Mouse (Mus musculus) MEL-GATA-1-ER (cell line): ENCODE measurements around the gene Kansl2.
"Not testable (repeated sequence)": the region's sequence is repeated elsewhere in the genome, so short reads cannot be mapped to it uniquely, and the experiment has no call there.

Experiments
- DNase-seq: peaks from one replicate; pipeline ENCODE4 v3.0.0-alpha.2; 2012; ENCODE audit warnings: low read depth; ENCODE audit errors: extremely low read depth

The Kansl2 gene

DNA sequence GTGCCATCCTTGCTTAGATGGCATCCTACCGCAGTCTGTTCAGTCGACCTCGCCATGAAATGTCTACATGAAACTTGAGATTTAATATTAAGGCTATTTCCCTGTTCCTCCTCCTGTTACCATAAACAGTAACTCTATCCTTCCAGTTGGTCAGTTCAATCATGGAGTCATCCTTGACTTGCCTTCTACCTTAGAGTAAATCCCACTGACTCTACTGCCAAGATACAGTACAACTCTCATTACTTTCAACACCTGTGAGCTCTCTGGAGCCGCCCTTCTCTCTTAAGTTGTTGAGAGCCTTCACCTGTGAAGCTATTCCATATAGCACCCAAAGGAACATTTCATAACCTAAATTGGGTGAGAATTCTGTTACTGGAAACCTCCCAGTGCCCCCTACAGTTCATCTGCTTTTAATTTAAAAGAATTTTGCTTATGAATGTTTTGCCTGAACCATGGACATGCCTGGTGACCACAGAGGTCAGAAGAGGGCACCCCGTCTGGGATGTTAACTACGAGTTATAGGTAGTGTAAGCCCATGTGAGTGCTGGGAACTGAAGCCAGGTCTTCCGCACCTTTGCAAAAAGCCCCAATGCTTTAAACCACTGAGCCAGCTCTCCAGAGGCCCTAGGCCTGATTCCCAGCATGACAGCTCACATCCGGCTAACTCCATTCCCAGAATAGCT, 2.9 kb upstream of the Kansl2 start:
- no peak for DNase-seq

DNA sequence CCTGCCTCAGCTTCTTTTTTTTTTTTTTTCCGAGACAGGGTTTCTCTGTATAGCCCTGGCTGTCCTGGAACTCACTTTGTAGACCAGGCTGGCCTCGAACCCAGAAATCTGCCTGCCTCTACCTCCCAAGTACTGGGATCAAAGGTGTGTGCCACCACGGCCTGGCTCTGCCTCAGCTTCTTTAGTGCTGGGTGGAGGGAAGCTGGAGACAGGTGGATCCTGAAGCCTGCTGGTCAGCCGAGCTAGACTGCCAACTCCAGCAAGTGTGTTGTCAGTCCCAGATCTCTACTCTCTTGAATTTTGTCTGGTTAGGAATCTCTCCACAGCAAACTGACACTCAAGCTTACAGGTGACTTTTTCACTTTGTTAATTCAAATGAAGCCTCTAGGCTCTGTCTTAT, 1.9 kb upstream of the Kansl2 start:
- no peak for DNase-seq

DNA sequence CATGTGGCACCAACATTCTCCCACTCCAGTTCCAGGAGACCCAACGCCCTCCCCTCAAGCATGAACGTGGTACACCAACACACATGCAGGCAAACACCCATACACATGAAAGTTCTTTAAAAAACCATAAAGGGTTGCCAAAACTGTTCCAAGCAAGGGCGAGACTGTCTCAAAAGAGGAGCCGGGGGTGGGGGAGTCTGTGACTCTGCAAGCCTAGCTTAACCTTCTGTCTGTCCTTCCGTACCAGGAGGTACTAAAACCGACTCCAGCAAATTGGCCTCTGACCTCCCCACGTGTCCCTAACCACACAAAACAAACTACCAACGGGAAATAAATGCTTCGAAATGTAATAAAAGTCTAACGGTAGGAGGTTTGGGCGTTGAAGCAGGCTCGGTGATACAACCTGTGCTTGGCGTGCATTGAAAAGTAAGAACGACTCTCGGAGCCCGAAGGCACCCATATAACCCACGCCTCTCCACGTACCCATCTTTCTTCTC, 981 bp downstream of the Kansl2 start:
- DNase-seq: peak; percentile 29

DNA sequence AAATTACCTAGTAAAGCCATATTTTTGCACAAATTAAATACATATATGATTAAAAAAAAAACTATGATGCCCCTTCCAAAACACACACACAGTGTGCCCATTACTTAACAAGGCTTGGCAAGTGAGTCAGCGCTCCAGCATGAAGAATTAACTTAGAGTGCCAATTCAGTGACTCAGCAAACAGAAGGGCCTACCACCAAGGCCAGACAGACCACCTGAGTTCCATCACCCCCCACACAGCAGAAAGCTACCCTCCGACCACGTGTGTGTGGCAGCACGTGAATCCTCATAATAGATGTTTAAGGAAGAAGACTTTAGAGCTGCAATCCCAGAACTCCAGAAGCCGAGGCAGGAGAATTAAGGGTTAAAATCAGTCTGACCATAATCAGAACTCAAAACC, 1.8 kb downstream of the Kansl2 start:
- DNase-seq: peak; percentile 59

DNA sequence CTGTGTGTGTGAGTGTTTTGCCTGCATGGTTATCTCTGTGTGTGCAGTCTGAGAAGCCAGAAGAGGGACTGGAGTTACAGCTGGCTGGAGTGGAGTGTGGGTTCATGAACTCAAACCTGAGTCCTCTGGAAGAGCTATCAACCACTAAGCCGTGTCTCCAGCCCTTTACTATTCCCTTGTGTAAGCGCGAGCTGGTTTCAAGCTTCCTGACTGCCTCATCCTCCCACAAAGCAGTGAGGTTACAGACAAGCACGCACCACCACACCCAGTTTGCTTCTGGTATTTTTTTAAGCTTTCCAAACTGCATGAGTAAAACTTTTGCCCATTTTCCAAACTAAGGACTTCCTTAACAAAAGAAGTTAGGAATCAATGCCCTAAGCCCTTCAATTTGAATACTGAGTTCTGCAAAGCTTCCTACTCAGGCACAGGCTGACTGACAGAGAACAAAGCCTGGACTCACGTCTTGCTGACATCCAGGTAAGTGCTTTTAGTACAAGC, 5.9 kb downstream of the Kansl2 start:
- no peak for DNase-seq

DNA sequence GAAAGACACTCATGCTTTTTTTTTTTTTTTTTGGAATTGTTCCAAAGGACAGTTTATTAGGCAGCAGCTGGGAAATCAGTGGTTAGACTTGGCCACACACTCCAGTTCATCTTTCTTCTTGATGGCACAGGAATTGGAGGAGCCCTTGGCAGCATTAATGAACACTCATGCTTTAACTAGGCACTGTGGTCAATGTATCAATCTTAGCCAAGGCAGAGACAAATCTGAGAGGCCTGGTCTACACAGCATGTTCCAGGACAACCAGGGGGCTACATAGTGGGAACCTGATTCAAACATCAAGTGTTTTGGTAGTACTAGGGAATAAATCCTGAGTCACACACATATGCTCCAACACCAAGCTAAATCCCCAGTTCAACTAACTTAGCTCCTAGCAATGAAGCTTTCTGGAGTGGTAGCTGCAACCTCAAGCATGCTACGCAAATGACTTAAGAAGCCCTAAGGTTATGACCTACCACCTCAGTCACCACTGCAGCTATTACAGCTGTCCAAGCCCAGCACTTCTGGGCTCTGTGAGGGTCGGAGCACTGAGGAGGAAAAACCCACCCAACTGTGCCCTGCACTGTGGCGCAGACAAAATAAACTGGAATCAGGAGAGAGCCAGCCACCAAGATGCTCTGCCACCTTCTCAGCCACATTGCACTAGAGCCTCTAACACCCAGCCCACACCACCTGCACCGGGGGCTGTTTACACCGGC, 6.8 kb downstream of the Kansl2 start:
- no peak for DNase-seq

DNA sequence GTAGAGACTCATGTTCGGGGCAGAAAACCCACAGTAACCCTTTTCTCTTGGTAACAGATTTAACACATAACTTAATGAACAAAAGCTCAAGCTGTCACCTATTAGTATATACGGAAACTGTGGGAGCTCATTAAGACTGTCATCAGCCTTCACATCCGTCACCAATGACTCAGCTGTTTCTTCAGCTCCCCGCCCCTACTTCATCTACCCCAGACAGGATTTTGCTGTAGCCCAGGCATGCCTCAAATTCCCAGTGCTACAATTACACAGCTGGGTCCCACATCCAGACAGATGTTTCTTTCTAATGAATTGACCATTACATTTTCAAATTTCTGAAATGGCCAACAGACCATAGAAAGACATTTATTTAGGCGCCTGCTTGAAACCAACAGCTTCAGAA, 8.0 kb downstream of the Kansl2 start:
- DNase-seq: no peak

DNA sequence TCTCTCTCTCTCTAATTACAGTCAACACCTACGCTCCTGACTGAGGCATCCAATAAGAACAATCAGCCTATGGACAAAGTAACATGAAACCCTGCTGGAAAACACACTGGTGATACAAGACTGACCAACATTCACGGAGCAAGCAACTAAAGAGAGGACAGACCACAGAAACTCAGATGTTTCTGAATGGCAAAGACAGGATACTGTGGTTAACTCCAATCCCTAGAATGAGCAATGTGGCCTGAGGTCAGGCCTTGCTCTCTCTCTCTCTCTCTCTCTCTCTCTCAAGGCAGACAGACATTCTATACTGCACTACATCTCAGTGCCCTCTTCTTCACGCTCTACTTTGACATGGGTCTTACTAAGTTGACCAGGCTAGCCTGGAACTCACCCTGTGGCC, 12.8 kb downstream of the Kansl2 start:
- DNase-seq: no peak

DNA sequence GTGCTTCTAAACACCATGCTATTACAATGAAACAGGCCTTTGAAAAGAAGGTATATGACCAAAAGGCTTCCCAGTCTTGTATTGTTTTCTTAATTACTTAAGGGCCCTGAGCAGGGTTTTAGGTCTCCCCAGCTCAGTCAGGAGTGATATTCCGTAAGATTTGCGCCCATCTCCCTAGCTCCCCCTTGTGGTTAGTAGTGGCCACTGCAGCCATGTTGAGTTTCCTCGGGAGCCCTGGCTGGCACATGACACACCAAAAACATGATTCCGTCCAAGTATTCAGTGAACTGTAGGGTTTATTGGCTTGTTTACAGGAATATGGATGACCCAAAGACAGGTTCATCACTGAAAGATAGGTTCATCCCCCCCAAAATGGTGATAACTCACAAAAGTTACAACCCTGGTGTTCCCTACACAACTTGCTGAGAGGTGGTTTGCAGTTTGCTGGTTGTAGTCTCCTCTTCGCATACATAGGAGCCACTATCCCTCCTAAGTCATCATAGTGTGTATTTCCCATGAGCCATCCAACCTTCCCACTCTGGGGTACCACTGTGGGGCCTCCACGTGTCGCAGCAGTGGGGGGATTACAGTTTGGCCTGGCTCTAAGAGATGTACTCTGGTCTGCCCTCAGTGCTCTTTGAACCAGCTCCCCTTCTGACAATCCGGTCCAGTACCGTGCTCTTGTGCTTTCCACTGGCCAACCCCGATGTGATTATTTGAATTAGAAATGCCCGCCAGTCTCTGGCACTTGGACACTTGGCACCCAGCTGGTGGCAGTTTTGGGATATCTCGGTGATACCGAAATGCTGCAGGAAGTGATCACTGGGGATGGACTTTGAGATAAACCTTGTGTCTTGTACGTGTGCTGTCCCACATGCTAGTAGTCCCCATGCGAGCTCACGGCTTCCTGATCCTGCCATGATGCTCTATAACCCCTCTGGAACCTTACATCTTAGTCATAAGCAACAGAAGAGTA, 16.4 kb downstream of the Kansl2 start:
- no peak for DNase-seq

DNA sequence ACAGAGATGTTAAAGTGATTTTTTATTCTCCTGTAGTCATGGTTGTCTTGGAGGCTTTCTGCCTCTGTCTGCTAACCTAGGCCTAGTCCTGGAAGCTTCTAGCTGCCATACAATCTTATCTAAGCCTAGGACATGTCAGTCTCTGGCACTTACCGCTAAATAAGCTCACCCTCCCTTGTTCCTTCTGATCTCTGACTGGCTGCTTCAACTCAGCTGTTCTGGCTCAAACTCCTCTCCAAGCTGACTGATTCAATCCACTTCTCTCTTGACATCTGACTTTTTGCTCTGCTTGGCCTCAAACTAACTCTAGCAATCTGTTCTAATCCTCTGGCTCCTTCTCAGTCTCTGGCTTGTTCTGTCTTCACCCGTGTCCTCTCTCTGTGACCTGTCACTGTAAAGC, 19.2 kb downstream of the Kansl2 start:
- not testable (repeated sequence) for DNase-seq

DNA sequence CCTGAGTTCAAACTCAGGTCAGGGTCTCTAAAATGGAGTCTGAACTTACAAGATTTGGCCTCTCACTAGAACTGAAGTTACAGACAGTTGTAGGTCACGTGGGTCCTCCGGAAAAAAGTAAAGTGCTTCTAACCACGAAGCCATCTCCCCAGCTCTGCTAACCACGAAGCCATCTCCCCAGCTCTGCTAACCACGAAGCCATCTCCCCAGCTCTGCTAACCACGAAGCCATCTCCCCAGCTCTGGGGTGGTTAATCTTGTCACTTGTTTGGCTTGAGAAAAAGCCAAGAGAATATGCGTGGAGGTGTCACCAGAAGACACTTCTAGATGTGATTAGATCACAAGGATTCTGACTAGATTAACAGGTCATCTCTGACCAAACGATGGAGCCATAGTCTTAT, 19.9 kb downstream of the Kansl2 start:
- no peak for DNase-seq

DNA sequence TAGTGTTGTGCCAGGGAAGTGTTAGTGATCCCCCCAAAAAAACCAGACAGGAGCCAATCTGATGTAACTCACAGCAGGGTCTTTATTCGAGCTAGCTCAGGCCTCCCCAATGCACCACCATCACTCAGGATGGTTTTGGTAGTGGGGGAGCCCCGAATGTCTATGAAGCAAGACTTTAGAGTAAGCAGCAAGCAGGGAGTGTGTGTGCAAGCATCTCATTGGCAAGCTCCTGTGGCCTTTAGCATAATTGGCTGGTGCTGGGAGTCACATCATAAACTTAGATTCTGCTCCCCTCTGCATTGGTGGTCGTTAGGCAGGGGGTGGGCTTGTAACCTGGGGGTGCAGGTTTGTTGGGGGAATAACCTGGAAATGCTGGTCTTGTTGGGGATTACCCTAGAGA, 20.4 kb downstream of the Kansl2 start:
- DNase-seq: not testable (repeated sequence)

DNA sequence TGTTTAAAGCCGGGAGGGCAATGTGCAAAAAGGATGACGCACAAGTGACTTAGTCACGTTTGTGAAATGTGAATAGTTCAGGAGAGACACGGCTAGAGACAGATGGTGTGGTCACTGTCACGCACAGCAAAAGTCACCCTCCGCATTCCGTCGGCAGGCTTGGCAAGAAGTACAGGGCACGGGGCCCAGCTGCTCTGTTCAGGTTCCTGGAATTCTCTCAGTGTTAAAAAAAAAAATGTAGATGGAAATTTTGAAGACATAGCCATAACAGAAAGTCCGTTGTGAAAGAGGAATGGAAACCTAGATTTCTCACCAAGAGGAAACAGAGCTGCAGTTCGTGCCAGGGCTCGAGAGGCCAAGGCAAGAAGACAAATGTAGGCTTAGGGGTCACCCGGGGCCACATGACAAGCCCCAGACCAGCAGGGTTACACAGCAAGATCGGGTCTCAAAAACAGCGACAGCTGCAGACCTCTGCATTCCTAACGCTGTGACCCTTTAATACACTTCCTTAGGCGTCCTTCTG, 21.2 kb downstream of the Kansl2 start:
- no peak for DNase-seq

DNA sequence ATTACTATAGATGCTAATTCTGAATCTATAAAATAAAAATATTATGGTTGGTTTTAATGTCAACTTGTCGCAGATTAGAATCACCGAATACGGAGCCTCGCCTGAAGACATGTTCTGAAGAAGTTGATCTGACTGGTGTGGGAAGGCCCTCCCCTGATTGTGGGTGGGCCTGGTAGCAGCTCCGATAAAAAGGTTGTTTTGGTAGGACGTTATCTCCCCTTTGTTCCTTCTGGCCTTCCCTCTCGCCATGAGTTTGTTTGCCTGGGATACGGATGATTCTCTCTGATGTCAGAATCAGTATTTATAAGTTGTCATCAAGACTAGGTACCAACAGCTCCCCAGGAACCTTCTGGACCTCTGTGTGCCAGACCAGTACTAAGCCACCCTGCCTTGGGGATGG, 21.8 kb downstream of the Kansl2 start:
- no peak for DNase-seq

DNA sequence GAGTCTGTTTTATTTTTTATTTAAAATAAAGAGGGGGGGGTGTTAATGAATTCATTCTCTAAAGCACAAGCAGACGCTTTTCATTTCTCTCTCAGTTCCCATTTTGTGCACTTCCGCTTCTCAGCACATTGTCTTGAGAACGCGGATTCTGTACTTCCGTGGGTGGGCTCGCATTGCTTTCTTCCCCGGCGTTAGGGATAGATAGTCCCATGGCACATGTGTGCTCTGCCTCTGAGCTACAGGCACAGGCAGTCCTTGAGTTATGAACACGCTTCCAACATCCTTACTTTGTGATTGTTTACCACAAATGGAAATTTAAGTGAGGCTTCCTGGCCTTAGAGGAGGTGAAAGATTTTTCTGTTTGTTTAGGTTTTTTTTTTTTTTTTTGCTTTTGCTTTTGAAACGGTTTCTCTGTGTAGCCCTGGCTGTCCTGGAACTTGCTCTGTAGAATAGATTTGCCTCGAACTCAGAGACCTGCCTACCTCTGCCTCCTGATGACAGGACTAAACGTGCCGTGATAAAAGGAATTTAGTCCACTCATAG, 22.6 kb downstream of the Kansl2 start:
- DNase-seq: peak; percentile 92

DNA sequence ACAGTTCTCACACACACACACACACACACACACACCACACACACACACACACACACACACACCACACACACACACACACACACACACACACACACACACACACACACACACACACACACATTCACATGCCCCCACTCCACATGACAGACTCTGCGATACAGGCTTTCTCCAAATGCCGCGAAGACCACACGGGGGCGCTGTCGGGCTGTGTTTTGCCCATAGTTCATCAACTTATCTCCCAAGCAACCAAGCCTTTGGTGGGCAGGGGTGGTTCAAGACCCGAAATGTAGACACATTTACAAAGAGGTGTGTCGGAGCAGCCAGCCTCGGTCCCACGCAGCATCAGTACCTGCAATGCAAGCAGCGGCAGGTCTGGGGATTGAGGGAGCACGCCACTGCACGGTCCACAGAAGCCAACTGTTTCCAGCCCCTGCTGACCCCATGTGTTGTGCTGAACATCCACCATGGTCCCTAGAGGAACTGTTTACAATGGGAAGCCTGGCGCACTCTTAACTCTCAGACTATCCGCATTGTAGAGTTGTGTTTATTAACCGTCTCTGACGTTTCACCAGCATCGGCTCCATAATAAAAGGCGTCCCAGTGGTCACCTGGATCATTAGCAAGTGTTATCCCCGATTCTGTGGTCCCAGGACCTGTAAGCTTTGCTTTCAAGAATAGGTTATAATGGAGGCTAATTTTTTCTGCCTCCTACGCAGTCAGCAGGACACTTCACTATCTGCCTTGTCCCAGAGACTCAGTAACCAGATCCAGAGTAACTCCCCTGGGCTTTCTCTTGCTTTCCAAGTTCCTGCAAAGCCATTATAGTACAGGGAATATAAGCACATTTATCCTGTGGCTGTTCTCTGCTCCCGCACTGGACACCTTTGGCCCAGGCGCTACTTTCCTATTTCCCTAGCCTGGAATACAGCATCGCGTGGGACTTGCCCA, 23.4 kb downstream of the Kansl2 start:
- DNase-seq: peak; percentile 87

DNA sequence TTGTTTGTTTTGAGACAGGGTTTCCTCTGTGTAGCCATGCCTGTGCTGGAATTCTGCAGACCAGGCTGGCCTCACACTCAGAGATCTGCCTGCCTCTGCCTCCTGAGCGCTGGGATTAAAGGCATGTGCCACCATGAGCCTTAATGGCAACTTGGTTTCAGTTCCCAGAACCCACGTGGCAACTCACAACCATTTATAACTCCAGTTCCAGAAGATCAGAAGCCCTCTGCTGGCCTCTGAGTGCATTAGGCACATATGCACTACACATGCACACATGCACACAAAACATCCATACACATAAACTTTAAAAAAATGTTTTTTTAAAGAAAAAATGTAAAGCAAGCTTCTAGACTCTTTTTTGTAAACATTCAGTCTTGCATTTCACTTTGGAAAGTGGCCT, 24.7 kb downstream of the Kansl2 start:
- no peak for DNase-seq

DNA sequence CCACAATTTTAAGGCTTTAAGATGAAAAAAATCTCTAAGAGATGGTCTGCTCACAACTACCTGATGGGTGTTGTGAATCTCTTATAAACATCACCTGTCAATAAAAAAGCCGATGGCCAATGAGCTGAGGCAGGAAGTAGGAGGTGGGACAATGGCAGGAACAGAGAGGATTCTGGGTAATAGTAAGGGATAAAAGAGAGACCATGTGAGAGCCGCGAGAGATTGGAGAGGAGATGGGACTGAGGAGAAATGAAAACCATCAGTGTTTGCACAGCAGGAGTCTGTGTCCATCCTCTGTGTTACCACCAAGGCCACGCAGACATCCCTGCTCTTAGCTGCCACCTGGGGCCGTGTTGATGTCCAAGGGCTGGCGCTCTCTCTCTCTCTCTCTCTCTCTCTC, 26.7 kb downstream of the Kansl2 start:
- no peak for DNase-seq

DNA sequence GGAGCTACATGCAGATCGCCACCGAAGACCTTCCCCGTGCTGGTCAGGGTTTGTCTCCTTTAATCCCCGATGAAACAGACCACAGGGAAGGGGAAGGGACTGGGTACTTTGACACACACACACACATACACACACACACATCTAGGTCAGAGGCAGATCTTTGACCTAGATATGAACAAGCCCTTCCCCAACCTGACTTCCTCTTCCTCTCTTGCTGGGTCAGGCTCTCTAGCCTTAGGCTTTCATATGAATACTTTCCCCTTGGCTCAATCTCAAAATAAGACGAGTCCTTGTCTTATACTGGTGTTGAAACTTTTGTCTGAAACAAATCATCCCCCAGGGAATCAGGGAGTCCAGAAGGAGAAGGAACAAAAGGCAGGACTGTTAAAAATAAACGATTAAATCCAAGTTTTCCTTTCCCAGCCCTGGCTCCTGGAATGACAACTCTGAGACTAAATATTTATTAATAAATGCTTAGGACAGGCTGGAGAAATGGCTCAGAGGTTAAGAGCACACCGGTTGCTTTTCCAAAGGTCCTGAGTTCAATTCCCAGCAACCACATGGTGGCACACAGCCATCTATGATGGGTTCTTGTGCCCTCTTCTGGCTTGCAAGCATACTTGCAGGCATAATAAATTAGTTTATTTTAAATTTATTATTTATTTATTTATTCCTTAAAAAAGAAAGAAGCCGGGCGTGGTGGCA, 27.7 kb downstream of the Kansl2 start:
- peak; percentile 71 for DNase-seq
